Mouse (Mus musculus) neural tube, embryonic 11.5 days (tissue): ENCODE results near the gene Mob4. TPM values are rescaled to one million over a fixed set of nuclear protein-coding genes. Genes with fewer than 3 reads are reported as not detected.

Experiments used
- ATAC-seq: fragments of 200-750 bp; cut with Nextera tagmentation; 2 replicates; pipeline ENCODE4 v1.8.0; 2017; ENCODE audit warnings: moderate number of reproducible peaks, mild to moderate bottlenecking, moderate TSS enrichment, moderate library complexity; ENCODE audit not compliant: insufficient read depth, low FRiP score, low TSS enrichment
- DNase-seq: peaks from one replicate; pipeline ENCODE4 v3.0.0-alpha.2; 2015; ENCODE audit warnings: low spot score
- H3K27ac ChIP-seq: fragments of 300-500 bp; sonication (generic); 2 replicates; pipeline ENCODE4 v1.5.1; 2014; ENCODE audit warnings: low read depth, mild to moderate bottlenecking, low read length
- H3K27me3 ChIP-seq: fragments of 300-500 bp; sonication (generic); 2 replicates; pipeline ENCODE4 v1.6.1; 2014; ENCODE audit warnings: mild to moderate bottlenecking, low read length, mixed read lengths; ENCODE audit not compliant: control insufficient read depth, insufficient read depth
- H3K36me3 ChIP-seq: fragments of 300-500 bp; sonication (generic); 2 replicates; pipeline ENCODE4 v1.6.1; 2014; ENCODE audit warnings: mild to moderate bottlenecking, low read length, moderate library complexity, mixed read lengths; ENCODE audit not compliant: control insufficient read depth, insufficient read depth
- H3K4me1 ChIP-seq: fragments of 300-500 bp; sonication (generic); 2 replicates; pipeline ENCODE4 v1.6.1; 2014; ENCODE audit warnings: low read length, mixed read lengths; ENCODE audit not compliant: control insufficient read depth, insufficient read depth
- H3K4me2 ChIP-seq: fragments of 300-500 bp; sonication (generic); 2 replicates; pipeline ENCODE4 v1.6.1; 2014; ENCODE audit warnings: low read depth, mild to moderate bottlenecking, moderate library complexity
- H3K4me3 ChIP-seq: fragments of 300-500 bp; sonication (generic); 2 replicates; pipeline ENCODE4 v1.5.1; 2014; ENCODE audit warnings: low read depth, low read length
- H3K9ac ChIP-seq: fragments of 300-500 bp; sonication (generic); 2 replicates; pipeline ENCODE4 v1.6.1; 2014; ENCODE audit warnings: mild to moderate bottlenecking, low read length
- H3K9me3 ChIP-seq: fragments of 300-500 bp; sonication (generic); 2 replicates; pipeline ENCODE4 v1.6.1; 2016; ENCODE audit warnings: low read length; ENCODE audit not compliant: control insufficient read depth
- WGBS: fragments of 180-500 bp; shearing (Covaris S2); extraction: QIAGEN DNeasy Blood & Tissue Kit; methylation state at CpG from one replicate; pipeline ENCODE4 v1.1.7; 2014; 5-methylcytosine and 5-hydroxymethylcytosine counted together
- polyA plus RNA-seq: library from polyadenylated mRNA; unstranded; fragments of >200 nt; fragmentation: Nextera tagmentation; extraction: Ambion mirVana; gene quantifications from 2 replicates; pipeline ENCODE4 v1.2.1, GENCODE M21; 2014

Gene Mob4
- polyA plus RNA-seq, 1 experiment from 2014 or later = 141 TPM

GRCm38 (mm10) chr1:55192015-55192414 lies 61.0 kb downstream of the Mob4 start:
- H3K4me3 ChIP-seq = no peak overlapping the region
- no peak overlapping the region for H3K9ac ChIP-seq
- WGBS = 31% methylated on average over 8 of the region's 8 CpGs
- DNase-seq = no peak
- no peaks in the 10 kb centered on the region for H3K27me3 ChIP-seq
- no peaks in the 10 kb centered on the region for H3K9me3 ChIP-seq
- no peak overlapping the region for H3K4me2 ChIP-seq
- no peaks in the 10 kb centered on the region for H3K36me3 ChIP-seq
- H3K4me1 ChIP-seq = no peaks in the 10 kb centered on the region; the same call in 1 of the 2 replicates
- ATAC-seq = no peak
- H3K27ac ChIP-seq = no peak overlapping the region

GRCm38 (mm10) chr1:55192824-55193223 lies 61.8 kb downstream of the Mob4 start:
- Histone ChIP-seq H3K27me3 (no peaks in the 10 kb centered on the region), H3K9ac (no peak overlapping the region), H3K27ac (no peak overlapping the region), H3K4me1 (no peaks in the 10 kb centered on the region; the same call in 1 of the 2 replicates), H3K4me2 (no peak overlapping the region), H3K9me3 (no peaks in the 10 kb centered on the region), H3K36me3 (no peaks in the 10 kb centered on the region), H3K4me3 (no peak overlapping the region)
- DNase-seq = no peak
- 60% methylated on average over 3 of the region's 3 CpGs for WGBS
- no peak for ATAC-seq

- no peaks in the 10 kb centered on the region for H3K27me3 ChIP-seq
- no peak overlapping the region for H3K4me2 ChIP-seq
- DNase-seq = peak; percentile 55
- H3K4me1 ChIP-seq = no peaks in the 10 kb centered on the region; the same call in 1 of the 2 replicates
- H3K4me3 ChIP-seq = no peak overlapping the region
- ATAC-seq = peak; percentile 60; the same call in 1 of the 2 replicates
- no peak overlapping the region for H3K9ac ChIP-seq
- no peak overlapping the region for H3K27ac ChIP-seq
- no peaks in the 10 kb centered on the region for H3K36me3 ChIP-seq
- 44% methylated on average over 2 of the region's 2 CpGs for WGBS
- H3K9me3 ChIP-seq = no peaks in the 10 kb centered on the region
These were observed 62.3 kb downstream of the Mob4 start for GRCm38 (mm10) chr1:55193316-55193715.

GRCm38 (mm10) chr1:55194064-55194915 lies 63.3 kb downstream of the Mob4 start:
- Histone ChIP-seq H3K36me3 (no peaks in the 10 kb centered on the region), H3K9ac (no peak overlapping the region), H3K27me3 (no peaks in the 10 kb centered on the region), H3K27ac (no peak overlapping the region), H3K9me3 (no peaks in the 10 kb centered on the region), H3K4me2 (no peak overlapping the region), H3K4me1 (no peaks in the 10 kb centered on the region; the same call in 1 of the 2 replicates), H3K4me3 (no peak overlapping the region)
- DNase-seq (no peak), ATAC-seq (no peak)
- WGBS = 39% methylated on average over 19 of the region's 19 CpGs

- H3K4me1 ChIP-seq = no peaks in the 10 kb centered on the region; the same call in 1 of the 2 replicates
- DNase-seq (no peak), ATAC-seq (no peak)
- no peak overlapping the region for H3K27ac ChIP-seq
- H3K27me3 ChIP-seq = no peaks in the 10 kb centered on the region
- H3K36me3 ChIP-seq = no peaks in the 10 kb centered on the region
- H3K9me3 ChIP-seq = no peaks in the 10 kb centered on the region
- WGBS = 70% methylated on average over 4 of the region's 4 CpGs
- no peak overlapping the region for H3K4me3 ChIP-seq
- H3K4me2 ChIP-seq = no peak overlapping the region
- H3K9ac ChIP-seq = no peak overlapping the region
These were observed 64.0 kb downstream of the Mob4 start for GRCm38 (mm10) chr1:55195021-55195420.

GRCm38 (mm10) chr1:55196327-55197003 lies 65.4 kb downstream of the Mob4 start:
- Histone ChIP-seq H3K4me3 (no peak overlapping the region), H3K27ac (no peak overlapping the region), H3K9me3 (no peaks in the 10 kb centered on the region), H3K4me2 (no peak overlapping the region), H3K27me3 (no peaks in the 10 kb centered on the region), H3K36me3 (no peaks in the 10 kb centered on the region), H3K4me1 (no peaks in the 10 kb centered on the region; the same call in 1 of the 2 replicates), H3K9ac (no peak overlapping the region)
- WGBS = 50% methylated on average over 6 of the region's 6 CpGs
- DNase-seq (no peak), ATAC-seq (no peak)

- no peak overlapping the region for H3K4me3 ChIP-seq
- no peak overlapping the region for H3K4me2 ChIP-seq
- no peak overlapping the region for H3K27ac ChIP-seq
- no peaks in the 10 kb centered on the region for H3K9me3 ChIP-seq
- H3K9ac ChIP-seq = no peak overlapping the region
- H3K27me3 ChIP-seq = no peaks in the 10 kb centered on the region
- DNase-seq (no peak), ATAC-seq (no peak)
- no peaks in the 10 kb centered on the region; the same call in 1 of the 2 replicates for H3K4me1 ChIP-seq
- 25% methylated on average over 3 of the region's 3 CpGs for WGBS
- no peaks in the 10 kb centered on the region for H3K36me3 ChIP-seq
These were observed 67.7 kb downstream of the Mob4 start for GRCm38 (mm10) chr1:55198719-55199118.

- no peak for DNase-seq
- Histone ChIP-seq H3K4me1 (no peaks in the 10 kb centered on the region), H3K9ac (no peak overlapping the region), H3K27ac (no peak overlapping the region), H3K4me3 (no peak overlapping the region), H3K4me2 (no peak overlapping the region), H3K36me3 (no peaks in the 10 kb centered on the region), H3K9me3 (no peaks in the 10 kb centered on the region), H3K27me3 (no peaks in the 10 kb centered on the region)
- 83% methylated on average over 18 of the region's 18 CpGs for WGBS
- ATAC-seq = no peak
These were observed 71.1 kb downstream of the Mob4 start for GRCm38 (mm10) chr1:55201850-55202752.
